Mouse (Mus musculus) intestine, postnatal 0 days (tissue): ENCODE measurements around the gene Eif4g2. TPM values are rescaled to one million over a fixed set of nuclear protein-coding genes. Genes with fewer than 3 reads are reported as not detected.
A peak's percentile ranks its signal among the peaks of the same experiment; 100 is the strongest.

Experiments
- ATAC-seq: fragments of 200-750 bp; cut with Nextera tagmentation; 2 replicates; pipeline ENCODE4 v1.8.0; 2017; ENCODE audit warnings: mild to moderate bottlenecking, moderate TSS enrichment, moderate library complexity
- H3K27ac ChIP-seq: fragments of 300-500 bp; sonication (generic); 2 replicates; pipeline ENCODE4 v1.5.1; 2014; ENCODE audit warnings: mild to moderate bottlenecking, low read depth, low read length, moderate library complexity
- H3K27me3 ChIP-seq: fragments of 300-500 bp; sonication (generic); replicated peaks from 2 replicates; pipeline ENCODE4 v1.6.1; 2014; ENCODE audit warnings: low read length, mixed read lengths; ENCODE audit not compliant: control insufficient read depth, insufficient read depth
- H3K36me3 ChIP-seq: fragments of 300-500 bp; sonication (generic); 2 replicates; pipeline ENCODE4 v1.6.1; 2014; ENCODE audit warnings: mild to moderate bottlenecking, moderate library complexity; ENCODE audit not compliant: control insufficient read depth, insufficient read depth
- H3K4me1 ChIP-seq: fragments of 300-500 bp; sonication (generic); replicated peaks from 2 replicates; pipeline ENCODE4 v1.6.1; 2014; ENCODE audit warnings: antibody characterized with exemption, low read length, mixed read lengths; ENCODE audit not compliant: control insufficient read depth, insufficient read depth
- H3K4me2 ChIP-seq: fragments of 300-500 bp; sonication (generic); replicated peaks from 2 replicates; pipeline ENCODE4 v1.6.1; 2014; ENCODE audit warnings: low read depth, mild to moderate bottlenecking, moderate library complexity
- H3K4me3 ChIP-seq: fragments of 300-500 bp; sonication (generic); 2 replicates; pipeline ENCODE4 v1.5.1; 2014; ENCODE audit warnings: low read depth, low read length
- H3K9ac ChIP-seq: fragments of 300-500 bp; sonication (generic); 2 replicates; pipeline ENCODE4 v1.6.1; 2014; ENCODE audit warnings: mild to moderate bottlenecking, low read depth, low read length
- H3K9me3 ChIP-seq: fragments of 300-500 bp; sonication (generic); 2 replicates; pipeline ENCODE4 v1.6.1; 2016; ENCODE audit warnings: mixed run types; ENCODE audit not compliant: control insufficient read depth
- CTCF ChIP-seq: sonication (generic); IDR thresholded peaks from 2 replicates; pipeline ENCODE4 v1.5.1; 2016; ENCODE audit warnings: low read depth, mild to moderate bottlenecking, control low read depth, antibody characterized with exemption, moderate library complexity
- WGBS: fragments of 180-500 bp; shearing (Covaris S2); extraction: QIAGEN DNeasy Blood & Tissue Kit; methylation state at CpG from one replicate; pipeline ENCODE4 v1.1.7; 2014; 5-methylcytosine and 5-hydroxymethylcytosine counted together
- polyA plus RNA-seq: library from polyadenylated mRNA; unstranded; fragments of >200 nt; fragmentation: Nextera tagmentation; extraction: Ambion mirVana; gene quantifications from 2 replicates; pipeline ENCODE4 v1.2.1, GENCODE M21; 2015

The Eif4g2 gene
- polyA plus RNA-seq, 1 experiment from 2014 or later = 352 TPM

DNA sequence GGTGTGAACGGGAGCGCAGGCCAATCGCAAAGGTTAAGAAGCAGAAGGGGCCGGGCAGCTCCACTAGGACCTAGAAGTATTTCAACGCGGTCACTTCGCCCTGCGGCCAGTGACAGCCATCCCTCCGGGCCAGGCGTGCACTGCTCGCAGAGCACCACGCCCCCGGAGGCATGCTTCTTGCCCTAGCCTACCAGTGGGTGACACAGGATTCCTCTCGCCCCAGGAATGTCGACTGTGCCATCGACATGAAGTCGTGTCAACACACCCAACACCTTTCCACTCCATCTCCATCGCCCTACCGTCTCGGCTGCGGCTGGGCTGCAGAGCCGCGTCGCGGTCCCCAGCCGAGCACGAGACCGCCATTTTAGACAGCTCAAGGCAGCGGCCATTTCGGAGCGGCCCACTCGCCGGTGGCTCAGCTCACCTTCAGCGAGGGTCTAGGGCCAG, 39.3 kb upstream of the Eif4g2 start:
- peaks cover 3% of the 10 kb centered on the region; the same call in 1 of the 2 replicates for H3K4me1 ChIP-seq
- H3K9ac ChIP-seq = peak overlapping the region; percentile 73
- peak overlapping the region; percentile 87 for H3K4me2 ChIP-seq
- TF ChIP-seq CTCF = peak; percentile 26
- H3K27ac ChIP-seq = peak overlapping the region; percentile 92
- H3K9me3 ChIP-seq = no peaks in the 10 kb centered on the region
- peak; percentile 86 for ATAC-seq
- no peaks in the 10 kb centered on the region for H3K27me3 ChIP-seq
- H3K36me3 ChIP-seq = no peaks in the 10 kb centered on the region
- H3K4me3 ChIP-seq = peak overlapping the region; percentile 68
- WGBS = 1% methylated on average over 34 of the region's 34 CpGs

DNA sequence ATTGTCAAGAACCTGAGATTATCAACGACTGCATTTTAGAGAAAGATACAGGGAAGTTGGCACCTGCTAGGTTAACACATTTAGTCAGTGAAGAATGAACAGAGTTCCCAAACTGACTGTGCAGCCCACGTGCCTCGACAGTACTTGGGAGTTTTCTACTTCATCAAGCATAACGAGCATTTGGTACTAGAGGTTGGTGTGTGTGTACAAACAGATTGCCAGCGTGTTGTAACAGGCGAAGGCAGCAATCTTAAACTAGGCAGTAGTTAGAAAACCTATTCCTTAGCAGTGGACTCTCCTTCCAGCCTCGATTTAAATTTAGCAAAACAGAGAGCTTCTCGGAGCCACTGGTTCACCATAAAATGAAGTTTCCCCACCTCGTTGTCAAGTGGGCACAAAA, 38.7 kb upstream of the Eif4g2 start:
- H3K27ac ChIP-seq = peak overlapping the region; percentile 92; the same call in 1 of the 2 replicates
- H3K9ac ChIP-seq = peak overlapping the region; percentile 73
- ATAC-seq = no peak
- peak overlapping the region; percentile 68 for H3K4me3 ChIP-seq
- TF ChIP-seq CTCF = no peak
- H3K27me3 ChIP-seq = no peaks in the 10 kb centered on the region
- no peaks in the 10 kb centered on the region for H3K9me3 ChIP-seq
- peaks cover 3% of the 10 kb centered on the region; the same call in 1 of the 2 replicates for H3K4me1 ChIP-seq
- H3K36me3 ChIP-seq = no peaks in the 10 kb centered on the region
- 41% methylated on average over 9 of the region's 9 CpGs for WGBS
- H3K4me2 ChIP-seq = peak overlapping the region; percentile 87

DNA sequence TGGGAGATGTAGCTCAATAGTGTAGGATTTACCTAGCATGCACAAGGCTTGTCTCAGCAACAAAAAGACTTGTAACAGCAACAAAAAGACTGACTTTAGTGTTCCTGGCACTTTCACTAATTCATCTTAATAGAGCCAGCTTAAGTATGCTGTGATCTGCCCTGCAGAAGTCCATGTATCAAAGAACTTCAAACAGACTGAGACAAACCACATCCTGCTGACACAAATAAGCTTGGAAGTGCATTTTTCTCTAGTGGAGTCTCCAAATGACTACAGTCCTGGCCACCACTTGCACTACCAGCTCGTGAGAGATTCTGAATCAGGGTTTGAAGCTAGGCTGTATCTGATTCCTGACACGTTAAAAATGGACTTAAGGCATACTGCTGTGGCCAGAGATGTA, 26.7 kb upstream of the Eif4g2 start:
- H3K27ac ChIP-seq = no peak overlapping the region
- no peak overlapping the region for H3K4me3 ChIP-seq
- H3K4me2 ChIP-seq = no peak overlapping the region
- no peak for TF ChIP-seq CTCF
- H3K9ac ChIP-seq = no peak overlapping the region
- no peaks in the 10 kb centered on the region for H3K9me3 ChIP-seq
- ATAC-seq = no peak
- no peaks in the 10 kb centered on the region for H3K27me3 ChIP-seq
- 60% methylated on average over 2 of the region's 2 CpGs for WGBS
- 0 out of 2 replicates have a peak, but pooled peaks cover 4% of the 10 kb centered on the region for H3K36me3 ChIP-seq
- no peaks in the 10 kb centered on the region for H3K4me1 ChIP-seq

DNA sequence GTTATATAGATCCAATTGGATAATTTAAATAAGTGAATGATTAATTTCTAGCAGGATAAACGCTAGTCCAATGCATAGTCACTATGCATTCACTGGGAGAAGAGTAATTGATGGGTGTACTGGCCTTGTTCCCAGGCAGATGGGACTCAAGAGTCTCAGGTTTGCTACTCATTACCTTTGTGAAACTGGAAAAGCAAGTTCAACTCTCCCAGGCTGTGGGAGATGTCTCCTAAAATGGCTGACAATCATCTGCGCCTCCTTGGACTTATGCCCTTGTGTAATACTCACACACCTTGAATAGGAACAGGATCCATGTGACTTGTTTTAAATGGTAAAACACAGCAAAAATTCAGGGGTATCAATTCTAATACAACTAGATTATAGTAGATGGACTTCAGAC, 26.3 kb upstream of the Eif4g2 start:
- ATAC-seq = peak; percentile 67
- no peak for TF ChIP-seq CTCF
- WGBS = 64% methylated on average over 2 of the region's 2 CpGs

DNA sequence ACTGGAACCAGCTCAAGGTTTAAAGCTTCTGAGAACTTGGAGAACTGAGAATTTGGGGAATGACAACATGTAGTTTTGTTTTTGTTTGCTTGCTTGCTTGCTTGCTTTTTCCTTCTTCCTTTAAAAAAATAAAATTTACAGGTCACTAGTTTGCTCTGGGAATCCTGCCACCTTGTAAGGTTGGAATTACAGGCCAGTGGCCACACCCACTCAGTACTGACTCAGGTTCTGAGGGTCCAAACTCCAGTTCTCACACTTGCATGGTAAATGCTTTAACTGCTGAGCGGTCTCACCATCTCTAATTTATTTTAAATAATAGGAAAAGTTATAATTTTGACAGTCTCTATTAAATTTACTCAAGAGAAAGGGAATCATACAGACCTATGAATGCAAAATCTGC, 15.4 kb upstream of the Eif4g2 start:
- Histone ChIP-seq H3K9me3 (no peaks in the 10 kb centered on the region), H3K4me2 (no peak overlapping the region), H3K4me3 (no peak overlapping the region), H3K27ac (no peak overlapping the region; the same call in 1 of the 2 replicates), H3K9ac (no peak overlapping the region), H3K36me3 (no peaks in the 10 kb centered on the region), H3K27me3 (no peaks in the 10 kb centered on the region), H3K4me1 (no peaks in the 10 kb centered on the region)
- ATAC-seq = peak; percentile 69; the same call in 1 of the 2 replicates
- 62% methylated on average over 1 of the region's 1 CpGs for WGBS
- no peak for TF ChIP-seq CTCF

More for the DNA sequence above, 26.3 kb upstream of the Eif4g2 start:
- no peak overlapping the region for H3K9ac ChIP-seq
- H3K27me3 ChIP-seq = no peaks in the 10 kb centered on the region
- H3K4me2 ChIP-seq = no peak overlapping the region
- 0 out of 2 replicates have a peak, but pooled peaks cover 3% of the 10 kb centered on the region for H3K36me3 ChIP-seq
- H3K4me3 ChIP-seq = no peak overlapping the region
- H3K27ac ChIP-seq = no peak overlapping the region
- no peaks in the 10 kb centered on the region for H3K4me1 ChIP-seq
- no peaks in the 10 kb centered on the region for H3K9me3 ChIP-seq

DNA sequence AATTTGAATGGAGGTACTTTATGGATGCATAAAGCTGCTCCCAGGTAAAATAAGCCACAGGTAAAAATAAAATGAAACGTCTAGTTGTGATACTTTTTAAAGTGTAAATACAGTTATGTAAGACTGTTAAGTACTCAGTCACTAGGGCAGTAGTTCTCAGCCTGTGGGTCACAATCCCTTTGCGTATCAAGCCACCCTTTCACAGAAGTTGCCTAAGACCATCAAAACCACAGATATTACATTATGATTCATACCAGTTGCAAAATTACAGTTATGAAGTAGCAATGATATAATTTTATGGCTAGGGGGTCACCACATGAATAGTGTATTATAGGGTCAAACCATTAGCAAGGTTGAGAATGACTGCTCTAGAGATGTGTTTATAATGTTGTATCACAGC, 12.3 kb upstream of the Eif4g2 start:
- H3K4me1 ChIP-seq = no peaks in the 10 kb centered on the region
- no peak overlapping the region for H3K27ac ChIP-seq
- no peaks in the 10 kb centered on the region for H3K27me3 ChIP-seq
- no peaks in the 10 kb centered on the region for H3K36me3 ChIP-seq
- ATAC-seq = no peak
- H3K4me3 ChIP-seq = no peak overlapping the region
- H3K9ac ChIP-seq = no peak overlapping the region
- H3K9me3 ChIP-seq = no peaks in the 10 kb centered on the region
- 77% methylated on average over 2 of the region's 2 CpGs for WGBS
- H3K4me2 ChIP-seq = no peak overlapping the region
- no peak for TF ChIP-seq CTCF

DNA sequence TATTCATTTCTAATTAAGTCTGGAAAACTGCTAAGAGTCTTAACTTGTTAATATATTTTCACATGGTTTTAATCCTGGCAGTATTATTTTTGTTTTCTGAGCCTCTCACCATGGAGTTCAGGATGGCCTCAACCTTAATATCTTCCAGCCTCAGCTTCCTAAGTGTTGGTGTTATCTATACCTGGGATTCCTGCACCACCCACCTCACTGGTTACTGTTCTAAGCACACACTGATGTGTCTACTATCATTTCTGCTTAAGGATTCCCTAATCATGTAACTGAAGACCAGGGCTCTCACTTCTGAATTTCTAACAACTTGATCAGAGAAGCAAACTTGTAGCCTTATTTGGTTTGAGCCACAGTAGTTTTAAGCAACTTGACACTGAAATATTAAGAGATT, 2.3 kb upstream of the Eif4g2 start:
- no peak for ATAC-seq
- Histone ChIP-seq H3K9me3 (no peaks in the 10 kb centered on the region), H3K36me3 (peaks cover 12% of the 10 kb centered on the region; the same call in 1 of the 2 replicates), H3K4me3 (no peak overlapping the region), H3K9ac (no peak overlapping the region), H3K4me1 (0 out of 2 replicates have a peak, but pooled peaks cover 5% of the 10 kb centered on the region), H3K4me2 (no peak overlapping the region), H3K27ac (no peak overlapping the region), H3K27me3 (no peaks in the 10 kb centered on the region)
- no peak for TF ChIP-seq CTCF
